Mouse (Mus musculus) retina, postnatal 1 day (tissue): ENCODE results near the gene Yipf7.
A peak's percentile ranks its signal among the peaks of the same experiment; 100 is the strongest.

Source experiments
- DNase-seq: peaks from one replicate; pipeline ENCODE4 v3.0.0-alpha.2; 2012

Yipf7 gene

GRCm38 (mm10) chr5:69542489-69542888, at the start of gene Yipf7:
TSS of gene Yipf7 (minus strand) at chr5:69542648.
- DNase-seq, result no peak

GRCm38 (mm10) chr5:69591640-69592461, 49.4 kb upstream of the Yipf7 start, which contains the start of gene Gnpda2:
TSS of gene Gnpda2 (minus strand) at chr5:69592340.
- DNase-seq, result peak; percentile 95

GRCm38 (mm10) chr5:69557404-69557935, 15.0 kb upstream of the Yipf7 start:
- DNase-seq, result peak; percentile 42

- DNase-seq, result peak; percentile 97
Measured at GRCm38 (mm10) chr5:69556628-69557403, 14.4 kb upstream of the Yipf7 start, which contains the start of gene Guf1. TSS of gene Guf1 (plus strand) at chr5:69556923.

GRCm38 (mm10) chr5:69541680-69542079, 768 bp downstream of the Yipf7 start:
- DNase-seq, result no peak

- DNase-seq, result no peak
Measured at GRCm38 (mm10) chr5:69523944-69524343, 18.5 kb downstream of the Yipf7 start.

- no peak for DNase-seq
Measured at GRCm38 (mm10) chr5:69522064-69522463, 20.4 kb downstream of the Yipf7 start.

- DNase-seq, result peak; percentile 78
Measured at GRCm38 (mm10) chr5:69520661-69521278, 21.7 kb downstream of the Yipf7 start.

GRCm38 (mm10) chr5:69512203-69512602, 30.2 kb downstream of the Yipf7 start:
- DNase-seq, result no peak

GRCm38 (mm10) chr5:69511631-69512030, 30.8 kb downstream of the Yipf7 start:
- peak; percentile 79 for DNase-seq

- DNase-seq, result no peak
Measured at GRCm38 (mm10) chr5:69507045-69507444, 35.4 kb downstream of the Yipf7 start.

- no peak for DNase-seq
Measured at GRCm38 (mm10) chr5:69489046-69489445, 53.4 kb downstream of the Yipf7 start.

- DNase-seq, result peak; percentile 51
Measured at GRCm38 (mm10) chr5:69467520-69467919, 74.9 kb downstream of the Yipf7 start.
